Mouse (Mus musculus) bone marrow macrophage, adult 2 months (primary cell): Measurements from ENCODE around the gene Bcas2.

Experiments
- CTCF ChIP-seq: IDR thresholded peaks from 2 replicates; pipeline ENCODE4 v1.5.1; 2012; ENCODE audit warnings: low read depth, mild to moderate bottlenecking, low read length, moderate library complexity
- POLR2A ChIP-seq: IDR thresholded peaks from 2 replicates; pipeline ENCODE4 v1.6.1; 2012; ENCODE audit warnings: mild to moderate bottlenecking, low read depth, low read length, borderline replicate concordance

DNA sequence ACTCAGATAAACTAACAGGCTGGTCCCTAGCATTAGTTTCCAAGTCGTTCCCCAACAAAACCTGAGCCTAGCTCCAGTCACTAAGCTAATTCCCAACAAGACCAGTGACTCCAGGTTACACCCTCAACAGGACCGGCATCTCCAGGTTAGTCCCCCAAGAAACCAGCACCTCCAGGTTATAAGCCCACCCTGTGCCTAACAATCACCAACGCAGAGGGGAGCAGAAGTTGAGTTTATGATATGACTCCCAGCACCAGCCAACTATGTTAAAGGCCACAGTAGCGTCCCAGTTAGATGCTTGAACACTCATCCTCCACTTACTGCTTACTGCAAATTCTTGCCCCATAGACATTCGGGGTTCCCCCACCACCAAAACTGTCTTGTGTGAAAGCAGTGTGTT, 27.9 kb downstream of the Bcas2 start:
- TF ChIP-seq POLR2A (no peak), CTCF (no peak)
